Mouse (Mus musculus) MEL (cell line): ENCODE measurements around the gene Lrrc4b. TPM values are rescaled to one million over a fixed set of nuclear protein-coding genes. Genes with fewer than 3 reads are reported as not detected.

Experiments used
- DNase-seq: peaks from one replicate; pipeline ENCODE4 v3.0.0; 2011; ENCODE audit warnings: low read depth, low spot score
- H3K27ac ChIP-seq: 2 replicates; pipeline ENCODE4 v1.5.1; 2012; ENCODE audit warnings: low read depth, mild to moderate bottlenecking, control low read depth, low read length, moderate library complexity; ENCODE audit not compliant: control insufficient read depth
- H3K27me3 ChIP-seq, 2 experiments: fragments of 150-350 bp in 1 of 2; sonication (generic) in 1 of 2; 2 replicates each; pipeline ENCODE4 v1.6.1; 2012; ENCODE audit warnings: low read length in 2 of 2, mild to moderate bottlenecking in 2 of 2, improper control_type of control experiment in 1 of 2, moderate library complexity in 1 of 2; ENCODE audit not compliant: insufficient read depth in 2 of 2, control insufficient read depth in 1 of 2
- H3K36me3 ChIP-seq, 2 experiments: 2 replicates each; pipeline ENCODE4 v1.6.1; 2012 to 2014; ENCODE audit warnings: low read length in 2 of 2, improper control_type of control experiment in 1 of 2, inconsistent platforms in 1 of 2, mild to moderate bottlenecking in 1 of 2; ENCODE audit not compliant: insufficient read depth in 2 of 2, control insufficient read depth in 1 of 2
- H3K4me1 ChIP-seq, 2 experiments: fragments of 150-350 bp in 1 of 2; sonication (generic) in 1 of 2; 2 replicates each; pipeline ENCODE4 v1.6.1; 2012; ENCODE audit warnings: low read length in 2 of 2, improper control_type of control experiment in 1 of 2, mild to moderate bottlenecking in 1 of 2; ENCODE audit not compliant: insufficient read depth in 2 of 2, control insufficient read depth in 1 of 2
- H3K4me3 ChIP-seq, 2 experiments: fragments of 150-350 bp in 1 of 2; sonication (generic) in 1 of 2; 2 replicates each; pipeline ENCODE4 v1.5.1; 2012; ENCODE audit warnings: low read depth in 2 of 2, low read length in 2 of 2, mild to moderate bottlenecking in 2 of 2, moderate library complexity in 2 of 2, control low read depth in 1 of 2, improper control_type of control experiment in 1 of 2; ENCODE audit not compliant: control insufficient read depth in 1 of 2, insufficient read depth in 1 of 2
- H3K79me2 ChIP-seq: 2 replicates; pipeline ENCODE4 v1.6.1; 2012; ENCODE audit warnings: mild to moderate bottlenecking, low read length, moderate library complexity; ENCODE audit not compliant: control insufficient read depth, poor library complexity, insufficient read depth
- H3K9ac ChIP-seq: 2 replicates; pipeline ENCODE4 v1.6.1; 2012; ENCODE audit warnings: low read depth, mild to moderate bottlenecking, control low read depth, low read length, moderate library complexity; ENCODE audit not compliant: control insufficient read depth, poor library complexity, severe bottlenecking
- H3K9me3 ChIP-seq: fragments of 150-350 bp; sonication (generic); replicated peaks from 2 replicates; pipeline ENCODE4 v1.6.1; 2012; ENCODE audit warnings: mild to moderate bottlenecking, low read length, improper control_type of control experiment, moderate library complexity; ENCODE audit not compliant: insufficient read depth
- BHLHE40 ChIP-seq: IDR thresholded peaks from 2 replicates; pipeline ENCODE4 v1.6.1; 2012; ENCODE audit warnings: low read depth, mild to moderate bottlenecking, inconsistent platforms, low read length, improper control_type of control experiment, borderline replicate concordance
- CHD2 ChIP-seq: IDR thresholded peaks from 2 replicates; pipeline ENCODE4 v1.6.1; 2011; ENCODE audit warnings: low read length, improper control_type of control experiment
- EP300 ChIP-seq, 2 experiments: IDR thresholded peaks; 2 replicates each; pipeline ENCODE4 v1.6.1; 2011; ENCODE audit warnings: improper control_type of control experiment in 2 of 2, low read length in 2 of 2, low read depth in 1 of 2, mild to moderate bottlenecking in 1 of 2
- HCFC1 ChIP-seq: IDR thresholded peaks from 2 replicates; pipeline ENCODE4 v1.6.1; 2012; ENCODE audit warnings: low read depth, mild to moderate bottlenecking, inconsistent platforms, low read length, improper control_type of control experiment, moderate library complexity
- JUND ChIP-seq: IDR thresholded peaks from 2 replicates; pipeline ENCODE4 v1.6.1; 2011; ENCODE audit warnings: low read depth, mild to moderate bottlenecking, improper control_type of control experiment, low read length
- KAT2A ChIP-seq: conservative IDR thresholded peaks from 2 replicates; pipeline ENCODE4 v1.6.1; 2012; ENCODE audit warnings: low read depth, low read length, improper control_type of control experiment, inconsistent platforms
- MAZ ChIP-seq: IDR thresholded peaks from 2 replicates; pipeline ENCODE4 v1.6.1; 2012; ENCODE audit warnings: low read depth, mild to moderate bottlenecking, inconsistent platforms, low read length, improper control_type of control experiment
- MEF2A ChIP-seq: IDR thresholded peaks from 2 replicates; pipeline ENCODE4 v1.6.1; 2014; ENCODE audit warnings: low read depth, mild to moderate bottlenecking, inconsistent platforms, low read length, improper control_type of control experiment; ENCODE audit not compliant: poor library complexity, insufficient replicate concordance, severe bottlenecking; ENCODE audit errors: extremely low read depth
- NELFE ChIP-seq: IDR thresholded peaks from 2 replicates; pipeline ENCODE4 v1.6.1; 2011; ENCODE audit warnings: low read depth, low read length, improper control_type of control experiment
- RAD21 ChIP-seq: IDR thresholded peaks from 2 replicates; pipeline ENCODE4 v1.6.1; 2011; ENCODE audit warnings: mild to moderate bottlenecking, low read depth, low read length, improper control_type of control experiment
- USF1 ChIP-seq: IDR thresholded peaks from 2 replicates; pipeline ENCODE4 v1.6.1; 2014; ENCODE audit warnings: low read depth, mild to moderate bottlenecking, inconsistent platforms, low read length, improper control_type of control experiment, moderate library complexity
- ZKSCAN1 ChIP-seq: IDR thresholded peaks from 2 replicates; pipeline ENCODE4 v1.6.1; 2012; ENCODE audit warnings: low read depth, mild to moderate bottlenecking, inconsistent platforms, low read length, improper control_type of control experiment, moderate library complexity
- ZMIZ1 ChIP-seq: IDR thresholded peaks from 2 replicates; pipeline ENCODE4 v1.6.1; 2012; ENCODE audit warnings: low read depth, mild to moderate bottlenecking, inconsistent platforms, low read length, improper control_type of control experiment, moderate library complexity
- polyA plus RNA-seq, 2 experiments: library from polyadenylated mRNA; stranded (reverse) in 1 of 2; unstranded in 1 of 2; fragments of >175 nt in 1 of 2; fragments of >200 nt in 1 of 2; gene quantifications; 2 replicates each; pipeline versions ENCODE4 v1.2.1 to v1.2.4; 2012; ENCODE audit warnings: low replicate concordance in 2 of 2, low read depth in 1 of 2; ENCODE audit not compliant: insufficient read length in 2 of 2, insufficient read depth in 1 of 2, missing spikeins in 1 of 2
- total RNA-seq: library from RNA; depleted of rRNA; stranded (reverse); fragments of 300-350 nt; gene quantifications from 2 replicates; pipeline ENCODE4 v1.2.3, GENCODE M21; 2012

The Lrrc4b gene
- total and polyA plus RNA-seq, 3 experiments, result 0.58 to 4.4 TPM; not detected in 1

GRCm38 (mm10) chr7:44383980-44384715 is 44.7 kb upstream of the Lrrc4b start, which contains the start of gene Syt3:
TSS of gene Syt3 (plus strand) at chr7:44384102.
- H3K4me3 ChIP-seq, result no peak within 1 kb of the TSS
- no peaks in the 10 kb centered on the region for H3K4me1 ChIP-seq
- no peaks in the 10 kb centered on the region for H3K36me3 ChIP-seq
- no peak for TF ChIP-seq CHD2
- peak; percentile 95 for TF ChIP-seq HCFC1
- no peak for TF ChIP-seq MAZ
- TF ChIP-seq RAD21, result no peak
- TF ChIP-seq NELFE, result no peak
- no peak for TF ChIP-seq MEF2A
- peak; percentile 64; the same call in 1 of the 2 replicates for TF ChIP-seq KAT2A
- H3K27me3 ChIP-seq, result peaks cover 0 to 1% of the 10 kb centered on the region in 2 experiments; a peak in 1 of 4 replicates
- no peak within 1 kb of the TSS for H3K9ac ChIP-seq
- no peaks in the 10 kb centered on the region for H3K9me3 ChIP-seq
- no peak within 1 kb of the TSS for H3K27ac ChIP-seq
- peak; percentile 26 for DNase-seq
- H3K79me2 ChIP-seq, result no peaks in the 10 kb centered on the region

GRCm38 (mm10) chr7:44384716-44385059 is 44.1 kb upstream of the Lrrc4b start:
- Histone ChIP-seq H3K79me2 (no peaks in the 10 kb centered on the region), H3K9me3 (no peaks in the 10 kb centered on the region), H3K27ac (no peak overlapping the region), H3K4me3 (no peak overlapping the region), H3K36me3 (no peaks in the 10 kb centered on the region), H3K27me3 (peaks cover 0 to 1% of the 10 kb centered on the region in 2 experiments; a peak in 1 of 4 replicates), H3K9ac (no peak overlapping the region), H3K4me1 (no peaks in the 10 kb centered on the region)
- no peak for DNase-seq
- TF ChIP-seq USF1 (no peak), BHLHE40 (no peak), KAT2A (no peak), MAZ (no peak), EP300 (IDR thresholded peaks at IDR 0.05; ENCODE audit: low read depth in 1 of 2, low read length in 2 of 2) (no peak), JUND (no peak), ZMIZ1 (no peak), ZKSCAN1 (no peak)
